ENCODE assay signal across 15 mouse cellular contexts in genomic region chr17:72903921-72904421, GRCm38 (mm10). TPM values are rescaled to one million over a fixed set of nuclear protein-coding genes. Genes with fewer than 3 reads are reported as not detected.
DNase-seq lines count a peak whose midpoint lies in the region; ATAC-seq lines count a peak whose summit lies in the region.
"Had no signal": no experiment of that assay in that cellular context is flagged by ENCODE, and none has a peak within 500 bp of the region (broad histone marks: within the 10 kb centered on the region; RNA-seq: fewer than 3 reads in every experiment).

No protein-coding gene starts in this region.

- 27% methylated on average over 9 of the region's 9 CpGs for WGBS in lung, embryonic 15.5 days
- 28% methylated on average over 9 of the region's 9 CpGs for WGBS in heart, embryonic 16.5 days

- no peaks in the 10 kb centered on the region for H3K9me3 ChIP-seq in lung, embryonic 15.5 days
- H3K9me3 ChIP-seq in heart, embryonic 16.5 days (replicated peaks; ENCODE audit: control insufficient read depth, low read length) = no peaks in the 10 kb centered on the region
- H3K9me3 ChIP-seq: liver, embryonic 15.5 days had no signal

- no peak overlapping the region for H3K4me3 ChIP-seq in lung, embryonic 15.5 days
- no peak overlapping the region for H3K4me3 ChIP-seq in heart, embryonic 16.5 days (ENCODE audit: low read length)
- H3K4me3 ChIP-seq: layer of hippocampus, adult 2 months; liver, embryonic 15.5 days; myocyte had no signal

- H3K27ac ChIP-seq in lung, embryonic 15.5 days = no peak overlapping the region
- H3K27ac ChIP-seq in heart, embryonic 16.5 days (ENCODE audit: low read length) = no peak overlapping the region
- H3K27ac ChIP-seq: layer of hippocampus, adult 2 months; liver, embryonic 15.5 days had no signal

- no peaks in the 10 kb centered on the region for H3K27me3 ChIP-seq in lung, embryonic 15.5 days
- H3K27me3 ChIP-seq in heart, embryonic 16.5 days (ENCODE audit: control insufficient read depth, insufficient read depth, low read length) = no peaks in the 10 kb centered on the region
- H3K27me3 ChIP-seq: liver, embryonic 15.5 days had no signal

- H3K4me2 ChIP-seq in lung, embryonic 15.5 days = no peak overlapping the region
- no peak overlapping the region for H3K4me2 ChIP-seq in heart, embryonic 16.5 days (ENCODE audit: low read depth, low read length)
- H3K4me2 ChIP-seq: liver, embryonic 15.5 days had no signal

- 0 out of 2 replicates have a peak, but pooled peaks have one; percentile 23 for ATAC-seq in lung, embryonic 15.5 days (ENCODE audit: borderline replicate concordance, extremely low read depth, low FRiP score, low TSS enrichment)
- ATAC-seq in common myeloid progenitor, adult 5-6 weeks (replicated peaks; ENCODE audit: low read depth, poor library complexity, severe bottlenecking) = 0 out of 2 replicates have a peak, but pooled peaks have one; percentile 39
- ATAC-seq in heart, embryonic 16.5 days (replicated peaks; ENCODE audit: extremely low read depth, insufficient read depth, low FRiP score) = 0 out of 2 replicates have a peak, but pooled peaks have one; percentile 32
- ATAC-seq in megakaryocyte progenitor cell, adult 5-6 weeks (replicated peaks; ENCODE audit: poor library complexity) = peak; percentile 46
- ATAC-seq: hindbrain, embryonic 16.5 days had no signal

- H3K4me1 ChIP-seq in lung, embryonic 15.5 days = no peaks in the 10 kb centered on the region
- H3K4me1 ChIP-seq in heart, embryonic 16.5 days (ENCODE audit: control insufficient read depth, insufficient read depth, low read length) = peaks cover 6% of the 10 kb centered on the region; the same call in 1 of the 2 replicates
- H3K4me1 ChIP-seq: liver, embryonic 15.5 days had no signal

- H3K9ac ChIP-seq in lung, embryonic 15.5 days = no peak overlapping the region
- H3K9ac ChIP-seq in heart, embryonic 16.5 days (ENCODE audit: low read length) = no peak overlapping the region
- H3K9ac ChIP-seq: liver, embryonic 15.5 days had no signal

- DNase-seq in lung, postnatal 25 days (ENCODE audit: low spot score) = no peak
- no peak for DNase-seq in urinary bladder, postnatal 14 days (ENCODE audit: low spot score)
- no peak for DNase-seq in cerebellum, postnatal 14 days
- no peak for DNase-seq in kidney, adult 8-10 months
- DNase-seq: adrenal gland, adult 8-10 months; cerebellum, adult 11-12 months had no signal

- H3K36me3 ChIP-seq in lung, embryonic 15.5 days = no peaks in the 10 kb centered on the region
- H3K36me3 ChIP-seq in heart, embryonic 16.5 days (ENCODE audit: control insufficient read depth, insufficient read depth) = no peaks in the 10 kb centered on the region
- H3K36me3 ChIP-seq: liver, embryonic 15.5 days had no signal

RNA-seq across cellular contexts. Expression of gene Lbh, which starts 14.1 kb away (rescaled TPM):
- 8.1 and 9.0 TPM in 2 replicates for polyA plus RNA-seq in lung, embryonic 15.5 days (2015; fragmentation: Nextera tagmentation; extraction: Ambion mirVana)
- total RNA-seq in common myeloid progenitor, adult 5-6 weeks (2017) = 18.0 and 18.1 TPM in 2 replicates
- polyA plus RNA-seq in heart, embryonic 16.5 days (2015; fragmentation: Nextera tagmentation; extraction: Ambion mirVana) = 28.4 and 30.1 TPM in 2 replicates
- total RNA-seq in megakaryocyte progenitor cell, adult 5-6 weeks (2015) = 17.9 and 19.2 TPM in 2 replicates
- total RNA-seq in megakaryocyte progenitor cell, adult 5-6 weeks (2017) = 16.6 and 21.4 TPM in 2 replicates
- total RNA-seq: MEL had no signal
